Comparison of ENCODE assay signal across 23 mouse cellular contexts in genomic region chr1:47448737-47449489, GRCm38 (mm10).
DNase-seq lines count a peak whose midpoint lies in the region; ATAC-seq and TF ChIP-seq lines count a peak whose summit lies in the region.
"Had no signal": no experiment of that assay in that cellular context is flagged by ENCODE, and none has a peak within 500 bp of the region (broad histone marks: within the 10 kb centered on the region; RNA-seq: fewer than 3 reads in every experiment).

No protein-coding gene starts in this region.

- no peaks in the 10 kb centered on the region for H3K27me3 ChIP-seq in hindbrain, embryonic 12.5 days
- H3K27me3 ChIP-seq in hindbrain, embryonic 13.5 days, result no peaks in the 10 kb centered on the region
- H3K27me3 ChIP-seq in neural tube, embryonic 12.5 days (replicated peaks), result no peaks in the 10 kb centered on the region
- no peaks in the 10 kb centered on the region for H3K27me3 ChIP-seq in neural tube, embryonic 15.5 days (replicated peaks)
- no peaks in the 10 kb centered on the region for H3K27me3 ChIP-seq in forebrain, postnatal 0 days (ENCODE audit: insufficient read depth, low read length)
- H3K27me3 ChIP-seq in midbrain, postnatal 0 days (ENCODE audit: insufficient read depth, low read length), result no peaks in the 10 kb centered on the region
- H3K27me3 ChIP-seq: CH12.LX; embryonic facial prominence, embryonic 15.5 days; heart, embryonic 13.5 days; Patski had no signal

- no peaks in the 10 kb centered on the region for H3K9me3 ChIP-seq in hindbrain, embryonic 12.5 days (replicated peaks)
- no peaks in the 10 kb centered on the region for H3K9me3 ChIP-seq in hindbrain, embryonic 13.5 days
- no peaks in the 10 kb centered on the region for H3K9me3 ChIP-seq in neural tube, embryonic 12.5 days
- no peaks in the 10 kb centered on the region for H3K9me3 ChIP-seq in neural tube, embryonic 15.5 days (replicated peaks)
- no peaks in the 10 kb centered on the region for H3K9me3 ChIP-seq in forebrain, postnatal 0 days (ENCODE audit: low read length)
- H3K9me3 ChIP-seq in midbrain, postnatal 0 days (ENCODE audit: low read length), result no peaks in the 10 kb centered on the region
- H3K9me3 ChIP-seq: embryonic facial prominence, embryonic 15.5 days; heart, embryonic 13.5 days had no signal

- no peak overlapping the region for H3K9ac ChIP-seq in hindbrain, embryonic 12.5 days
- H3K9ac ChIP-seq in hindbrain, embryonic 13.5 days, result no peak overlapping the region
- H3K9ac ChIP-seq in neural tube, embryonic 12.5 days, result no peak overlapping the region
- H3K9ac ChIP-seq in neural tube, embryonic 15.5 days (replicated peaks), result no peak overlapping the region
- no peak overlapping the region for H3K9ac ChIP-seq in forebrain, postnatal 0 days
- no peak overlapping the region for H3K9ac ChIP-seq in midbrain, postnatal 0 days (replicated peaks; ENCODE audit: low read length, poor library complexity, severe bottlenecking)
- H3K9ac ChIP-seq: embryonic facial prominence, embryonic 15.5 days; heart, embryonic 13.5 days had no signal

- H3K4me1 ChIP-seq in hindbrain, embryonic 12.5 days, result peaks cover 4% of the 10 kb centered on the region; the same call in 1 of the 2 replicates
- H3K4me1 ChIP-seq in hindbrain, embryonic 13.5 days (replicated peaks), result peaks cover 4% of the 10 kb centered on the region; the same call in 1 of the 2 replicates
- no peaks in the 10 kb centered on the region for H3K4me1 ChIP-seq in neural tube, embryonic 12.5 days
- peaks cover 3% of the 10 kb centered on the region; the same call in 1 of the 2 replicates for H3K4me1 ChIP-seq in neural tube, embryonic 15.5 days
- no peaks in the 10 kb centered on the region for H3K4me1 ChIP-seq in forebrain, postnatal 0 days (ENCODE audit: insufficient read depth)
- H3K4me1 ChIP-seq in midbrain, postnatal 0 days (ENCODE audit: insufficient read depth, low read length), result no peaks in the 10 kb centered on the region
- H3K4me1 ChIP-seq: embryonic facial prominence, embryonic 15.5 days; heart, embryonic 13.5 days had no signal

- H3K27ac ChIP-seq in hindbrain, embryonic 12.5 days, result no peak overlapping the region
- H3K27ac ChIP-seq in hindbrain, embryonic 13.5 days, result no peak overlapping the region; the same call in 1 of the 2 replicates
- no peak overlapping the region for H3K27ac ChIP-seq in neural tube, embryonic 12.5 days
- no peak overlapping the region for H3K27ac ChIP-seq in neural tube, embryonic 15.5 days (replicated peaks)
- 0 out of 2 replicates have a peak overlapping the region, but pooled peaks have one; percentile 24 for H3K27ac ChIP-seq in forebrain, postnatal 0 days (ENCODE audit: low read depth, low read length)
- no peak overlapping the region for H3K27ac ChIP-seq in midbrain, postnatal 0 days (ENCODE audit: low read depth, low read length)
- H3K27ac ChIP-seq: embryonic facial prominence, embryonic 15.5 days; heart, embryonic 13.5 days; hindbrain, postnatal 0 days had no signal

- DNase-seq in forebrain, postnatal 0 days, result peak; percentile 3
- DNase-seq in midbrain, postnatal 0 days (ENCODE audit: low spot score), result no peak
- no peak for DNase-seq in kidney, postnatal 25 days
- no peak for DNase-seq in adrenal gland, adult 8-10 months
- DNase-seq: adrenal gland, adult 2 months; adrenal gland, postnatal 36 days; cerebellum, adult 11 months; cerebellum, adult 8-10 months; cerebellum, postnatal 14 days; embryo, embryonic 11 days; gastrocnemius, postnatal 36 days; heart, adult 11 months; heart, postnatal 36 days had no signal

- no peaks in the 10 kb centered on the region for H3K36me3 ChIP-seq in hindbrain, embryonic 12.5 days
- no peaks in the 10 kb centered on the region for H3K36me3 ChIP-seq in hindbrain, embryonic 13.5 days
- no peaks in the 10 kb centered on the region for H3K36me3 ChIP-seq in neural tube, embryonic 12.5 days
- H3K36me3 ChIP-seq in neural tube, embryonic 15.5 days, result no peaks in the 10 kb centered on the region
- H3K36me3 ChIP-seq in forebrain, postnatal 0 days (ENCODE audit: insufficient read depth), result no peaks in the 10 kb centered on the region
- no peaks in the 10 kb centered on the region for H3K36me3 ChIP-seq in midbrain, postnatal 0 days (ENCODE audit: insufficient read depth, low read length)
- H3K36me3 ChIP-seq: embryonic facial prominence, embryonic 15.5 days; heart, embryonic 13.5 days had no signal

- whole genome bisulfite sequencing in hindbrain, embryonic 12.5 days, result 72% methylated on average over 6 of the region's 6 CpGs
- WGBS in hindbrain, embryonic 13.5 days, result 62% methylated on average over 6 of the region's 6 CpGs
- WGBS in neural tube, embryonic 12.5 days, result 61% methylated on average over 6 of the region's 6 CpGs
- WGBS in neural tube, embryonic 15.5 days, result 42% methylated on average over 6 of the region's 6 CpGs
- WGBS in forebrain, postnatal 0 days, result 28% methylated on average over 6 of the region's 6 CpGs
- 37% methylated on average over 6 of the region's 6 CpGs for WGBS in midbrain, postnatal 0 days

- ATAC-seq in hindbrain, embryonic 12.5 days (ENCODE audit: low FRiP score), result peak; percentile 51
- ATAC-seq in hindbrain, embryonic 13.5 days (ENCODE audit: low FRiP score), result no peak
- 0 out of 2 replicates have a peak, but pooled peaks have one; percentile 25 for ATAC-seq in neural tube, embryonic 12.5 days (ENCODE audit: low FRiP score, low read depth)
- no peak for ATAC-seq in neural tube, embryonic 15.5 days (ENCODE audit: low FRiP score)
- peak; percentile 69 for ATAC-seq in forebrain, postnatal 0 days
- ATAC-seq in midbrain, postnatal 0 days (ENCODE audit: low FRiP score), result peak; percentile 66; the same call in 1 of the 2 replicates
- ATAC-seq: hindbrain, postnatal 0 days; Patski had no signal

- no peak for TF ChIP-seq CTCF in forebrain, postnatal 0 days (IDR thresholded peaks at IDR 0.05; ENCODE audit: low read depth)
- no peak for TF ChIP-seq CTCF in midbrain, postnatal 0 days (IDR thresholded peaks at IDR 0.05)

- H3K4me2 ChIP-seq in hindbrain, embryonic 12.5 days (replicated peaks), result no peak overlapping the region
- H3K4me2 ChIP-seq in hindbrain, embryonic 13.5 days, result no peak overlapping the region
- no peak overlapping the region for H3K4me2 ChIP-seq in neural tube, embryonic 12.5 days (replicated peaks)
- no peak overlapping the region for H3K4me2 ChIP-seq in neural tube, embryonic 15.5 days
- H3K4me2 ChIP-seq in forebrain, postnatal 0 days (ENCODE audit: low read depth), result no peak overlapping the region
- H3K4me2 ChIP-seq in midbrain, postnatal 0 days (ENCODE audit: low read depth, low read length, poor library complexity, severe bottlenecking), result no peak overlapping the region
- H3K4me2 ChIP-seq: embryonic facial prominence, embryonic 15.5 days; heart, embryonic 13.5 days had no signal

- no peak overlapping the region for H3K4me3 ChIP-seq in hindbrain, embryonic 12.5 days
- no peak overlapping the region for H3K4me3 ChIP-seq in hindbrain, embryonic 13.5 days
- no peak overlapping the region for H3K4me3 ChIP-seq in neural tube, embryonic 12.5 days
- H3K4me3 ChIP-seq in neural tube, embryonic 15.5 days (replicated peaks), result no peak overlapping the region
- no peak overlapping the region for H3K4me3 ChIP-seq in forebrain, postnatal 0 days (ENCODE audit: low read depth, low read length)
- no peak overlapping the region for H3K4me3 ChIP-seq in midbrain, postnatal 0 days (ENCODE audit: low read depth, low read length)
- H3K4me3 ChIP-seq: embryonic facial prominence, embryonic 15.5 days; erythroblast, embryonic 14.5 days; heart, embryonic 13.5 days had no signal

Comparison
In these comparisons a context has a peak if more than half of its experiments do, and no peak if none do; other contexts are left out.
1. ATAC-seq: peak in hindbrain, embryonic 12.5 days (single experiment), neural tube, embryonic 12.5 days (single experiment), forebrain, postnatal 0 days (single experiment) and midbrain, postnatal 0 days (single experiment); none in hindbrain, embryonic 13.5 days (single experiment) and neural tube, embryonic 15.5 days (single experiment).